ENCODE assay signal across 10 mouse cellular contexts in genomic region chr3:38299898-38300751, GRCm38 (mm10).
DNase-seq lines count a peak whose midpoint lies in the region; ATAC-seq and TF ChIP-seq lines count a peak whose summit lies in the region.
"Had no signal": no experiment of that assay in that cellular context is flagged by ENCODE, and none has a peak within 500 bp of the region (broad histone marks: within the 10 kb centered on the region; RNA-seq: fewer than 3 reads in every experiment).

No protein-coding gene starts in this region.

- H3K36me3 ChIP-seq in kidney, embryonic 16.5 days (ENCODE audit: insufficient read depth, low read length): no peaks in the 10 kb centered on the region
- no peaks in the 10 kb centered on the region for H3K36me3 ChIP-seq in embryonic facial prominence, embryonic 10.5 days (replicated peaks)
- no peaks in the 10 kb centered on the region for H3K36me3 ChIP-seq in lung, postnatal 0 days (ENCODE audit: insufficient read depth, low read length)
- H3K36me3 ChIP-seq: G1E; midbrain, embryonic 10.5 days had no signal

- ATAC-seq in kidney, embryonic 16.5 days (ENCODE audit: low FRiP score, low TSS enrichment): no peak
- peak; percentile 35 for ATAC-seq in lung, postnatal 0 days
- no peak for ATAC-seq in cerebellum, adult (ENCODE audit: insufficient number of reproducible peaks, low FRiP score, low TSS enrichment)
- no peak for ATAC-seq in erythroblast, adult 5-6 weeks (replicated peaks; ENCODE audit: low FRiP score, poor library complexity, severe bottlenecking)

- TF ChIP-seq CTCF in lung, postnatal 0 days (IDR thresholded peaks at IDR 0.05): no peak

- H3K9ac ChIP-seq in kidney, embryonic 16.5 days (replicated peaks; ENCODE audit: low read length): no peak overlapping the region
- no peak overlapping the region for H3K9ac ChIP-seq in lung, postnatal 0 days (replicated peaks; ENCODE audit: low read depth)

- no peak overlapping the region for H3K4me2 ChIP-seq in kidney, embryonic 16.5 days (replicated peaks; ENCODE audit: low read depth, low read length)
- no peak overlapping the region for H3K4me2 ChIP-seq in lung, postnatal 0 days (replicated peaks; ENCODE audit: low read depth, low read length)

- TF ChIP-seq EP300 in lung, postnatal 0 days (IDR thresholded peaks at IDR 0.05): peak; percentile 72

- 68% methylated on average over 11 of the region's 11 CpGs for WGBS in kidney, embryonic 16.5 days
- 71% methylated on average over 11 of the region's 11 CpGs for WGBS in embryonic facial prominence, embryonic 10.5 days
- WGBS in lung, postnatal 0 days: 55% methylated on average over 11 of the region's 11 CpGs

- H3K27ac ChIP-seq in kidney, embryonic 16.5 days (ENCODE audit: low read length): peak overlapping the region; percentile 52; the same call in 1 of the 2 replicates
- peak overlapping the region; percentile 25; the same call in 1 of the 2 replicates for H3K27ac ChIP-seq in embryonic facial prominence, embryonic 10.5 days (replicated peaks)
- no peak overlapping the region for H3K27ac ChIP-seq in lung, postnatal 0 days (ENCODE audit: low read length)

- no peak for DNase-seq in kidney, adult 9 months
- DNase-seq in embryonic facial prominence, embryonic 10.5 days (ENCODE audit: low spot score): no peak
- peak; percentile 23 for DNase-seq in heart, postnatal 4 days
- DNase-seq in lung, postnatal 0 days (ENCODE audit: low spot score): no peak
- DNase-seq in right cerebral cortex, postnatal 4 days: no peak

- H3K4me3 ChIP-seq in kidney, embryonic 16.5 days (ENCODE audit: low read length): no peak overlapping the region
- no peak overlapping the region for H3K4me3 ChIP-seq in embryonic facial prominence, embryonic 10.5 days
- H3K4me3 ChIP-seq in lung, postnatal 0 days (ENCODE audit: low read depth, low read length): no peak overlapping the region
- H3K4me3 ChIP-seq: midbrain, embryonic 10.5 days had no signal

- H3K4me1 ChIP-seq in kidney, embryonic 16.5 days (ENCODE audit: insufficient read depth, low read length): 0 out of 2 replicates have a peak, but pooled peaks cover 10% of the 10 kb centered on the region
- H3K4me1 ChIP-seq in embryonic facial prominence, embryonic 10.5 days: peaks cover 26% of the 10 kb centered on the region
- H3K4me1 ChIP-seq in lung, postnatal 0 days (ENCODE audit: insufficient read depth, low read depth, low read length): no peaks in the 10 kb centered on the region

- H3K9me3 ChIP-seq in kidney, embryonic 16.5 days (ENCODE audit: low read length): 0 out of 2 replicates have a peak, but pooled peaks cover 3% of the 10 kb centered on the region
- no peaks in the 10 kb centered on the region for H3K9me3 ChIP-seq in embryonic facial prominence, embryonic 10.5 days
- no peaks in the 10 kb centered on the region for H3K9me3 ChIP-seq in lung, postnatal 0 days (ENCODE audit: low read length)
- H3K9me3 ChIP-seq: G1E; midbrain, embryonic 10.5 days had no signal

- H3K27me3 ChIP-seq in kidney, embryonic 16.5 days (ENCODE audit: insufficient read depth, low read length): no peaks in the 10 kb centered on the region
- no peaks in the 10 kb centered on the region for H3K27me3 ChIP-seq in embryonic facial prominence, embryonic 10.5 days (replicated peaks; ENCODE audit: low read depth, poor library complexity, severe bottlenecking)
- no peaks in the 10 kb centered on the region for H3K27me3 ChIP-seq in lung, postnatal 0 days (replicated peaks; ENCODE audit: insufficient read depth, low read length)
